Mouse (Mus musculus) kidney, postnatal 0 days (tissue): ENCODE measurements at regions not wholly inside any gene's neighbourhood (a gene's known extent, or its start where the extent isn't known, plus 50 kb on each side); places are given as distances from the start of the nearest gene placed in this dataset.

Source experiments
- ATAC-seq: fragments of 200-750 bp; cut with Nextera tagmentation; replicated peaks from 2 replicates; pipeline ENCODE4 v1.8.0; 2017; ENCODE audit warnings: low read depth, moderate number of reproducible peaks, moderate TSS enrichment, moderate library complexity; ENCODE audit not compliant: low FRiP score
- DNase-seq: peaks from one replicate; pipeline ENCODE4 v3.0.0-alpha.2; 2016; ENCODE audit warnings: low spot score
- H3K27ac ChIP-seq: fragments of 300-500 bp; sonication (generic); 2 replicates; pipeline ENCODE4 v1.5.1; 2014; ENCODE audit warnings: mild to moderate bottlenecking
- H3K27me3 ChIP-seq: fragments of 300-500 bp; sonication (generic); 2 replicates; pipeline ENCODE4 v1.6.1; 2014; ENCODE audit warnings: low read length, mixed read lengths; ENCODE audit not compliant: insufficient read depth
- H3K36me3 ChIP-seq: fragments of 300-500 bp; sonication (generic); 2 replicates; pipeline ENCODE4 v1.6.1; 2014; ENCODE audit warnings: low read length, mixed read lengths; ENCODE audit not compliant: insufficient read depth
- H3K4me1 ChIP-seq: fragments of 300-500 bp; sonication (generic); replicated peaks from 2 replicates; pipeline ENCODE4 v1.6.1; 2014; ENCODE audit warnings: antibody characterized with exemption, low read length, mixed read lengths; ENCODE audit not compliant: insufficient read depth
- H3K4me2 ChIP-seq: fragments of 300-500 bp; sonication (generic); 2 replicates; pipeline ENCODE4 v1.6.1; 2014; ENCODE audit warnings: mild to moderate bottlenecking, low read length, moderate library complexity, mixed read lengths
- H3K4me3 ChIP-seq: fragments of 300-500 bp; sonication (generic); replicated peaks from 2 replicates; pipeline ENCODE4 v1.5.1; 2014; ENCODE audit warnings: low read depth, low read length
- H3K9ac ChIP-seq: fragments of 300-500 bp; sonication (generic); 2 replicates; pipeline ENCODE4 v1.6.1; 2014; ENCODE audit warnings: low read depth, low read length
- H3K9me3 ChIP-seq: fragments of 300-500 bp; sonication (generic); replicated peaks from 2 replicates; pipeline ENCODE4 v1.6.1; 2016; ENCODE audit warnings: low read length, inconsistent platforms, mixed read lengths
- CTCF ChIP-seq: IDR thresholded peaks from 2 replicates; pipeline ENCODE4 v1.5.1; 2016; ENCODE audit warnings: antibody characterized with exemption, low read depth, mild to moderate bottlenecking, moderate library complexity
- WGBS: fragments of 180-500 bp; shearing (Covaris S2); extraction: QIAGEN DNeasy Blood & Tissue Kit; methylation state at CpG from one replicate; pipeline ENCODE4 v1.1.7; 2014; 5-methylcytosine and 5-hydroxymethylcytosine counted together

DNA sequence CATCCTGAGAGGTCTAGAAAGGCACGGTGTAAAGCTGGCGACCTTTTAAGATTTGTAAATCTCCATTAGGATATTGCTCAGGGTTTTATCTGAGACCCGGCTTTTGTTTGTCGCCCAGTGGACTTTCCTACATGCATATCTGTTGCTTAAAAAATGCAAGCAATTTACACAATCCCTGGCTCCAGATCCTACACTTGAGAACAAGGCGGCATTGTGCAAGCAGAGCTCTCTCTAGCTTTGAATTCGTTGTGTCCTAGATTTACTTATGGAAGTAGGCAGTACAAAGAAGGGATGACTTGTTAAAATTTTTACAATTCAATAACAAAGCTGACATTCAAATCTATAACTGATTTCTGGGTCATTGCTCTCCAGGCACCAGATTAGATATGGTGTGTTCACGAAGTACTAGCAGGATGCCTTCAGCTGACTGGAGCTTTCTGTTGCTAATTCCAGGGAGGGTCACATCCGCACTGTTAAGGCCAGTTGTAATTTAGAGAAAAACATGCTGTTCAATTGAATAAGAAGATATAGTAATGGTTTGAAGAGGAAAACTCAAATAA lies 62.2 kb upstream of the Teddm2 start:
- H3K27ac ChIP-seq, result no peak overlapping the region
- no peaks in the 10 kb centered on the region for H3K36me3 ChIP-seq
- no peak overlapping the region for H3K4me3 ChIP-seq
- TF ChIP-seq CTCF, result no peak
- peak; percentile 11 for DNase-seq
- ATAC-seq, result no peak
- no peak overlapping the region for H3K9ac ChIP-seq
- H3K27me3 ChIP-seq, result no peaks in the 10 kb centered on the region
- no peaks in the 10 kb centered on the region for H3K4me1 ChIP-seq
- no peaks in the 10 kb centered on the region for H3K9me3 ChIP-seq
- no peak overlapping the region for H3K4me2 ChIP-seq
- 70% methylated on average over 8 of the region's 8 CpGs for WGBS

DNA sequence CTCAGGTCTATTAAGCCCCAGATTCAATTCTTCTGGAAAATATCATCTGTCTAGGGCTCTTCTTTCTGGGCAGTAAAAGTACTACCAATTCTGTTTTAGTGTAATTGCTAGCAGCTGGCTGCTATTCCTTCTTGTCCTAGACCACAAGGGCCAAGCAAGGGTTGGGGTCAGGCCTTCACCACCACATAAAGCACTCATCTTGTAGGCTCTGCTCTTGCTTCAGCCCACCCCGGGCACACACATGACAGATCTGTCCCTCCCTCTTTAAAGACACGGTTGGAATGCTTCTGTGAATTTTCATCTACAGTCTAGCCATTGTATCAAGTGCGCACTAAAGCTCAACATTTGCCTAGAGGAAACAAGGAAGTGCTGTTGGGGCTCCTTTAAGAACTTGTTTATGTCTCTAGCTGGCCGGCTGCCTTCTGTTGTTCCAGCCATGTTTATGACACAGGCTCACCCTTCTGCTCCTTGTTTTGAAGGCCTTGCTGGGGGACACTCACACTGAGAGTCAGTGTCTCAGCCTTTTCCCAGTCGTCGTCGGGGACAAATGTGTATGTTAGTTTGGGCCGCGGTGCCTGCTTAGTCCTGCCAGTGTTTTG lies 63.8 kb upstream of the Teddm2 start:
- Histone ChIP-seq H3K4me1 (no peaks in the 10 kb centered on the region), H3K27ac (peak overlapping the region; percentile 36), H3K4me2 (no peak overlapping the region), H3K36me3 (no peaks in the 10 kb centered on the region), H3K4me3 (no peak overlapping the region), H3K27me3 (no peaks in the 10 kb centered on the region), H3K9ac (no peak overlapping the region), H3K9me3 (no peaks in the 10 kb centered on the region)
- WGBS, result 28% methylated on average over 9 of the region's 9 CpGs
- TF ChIP-seq CTCF, result no peak
- peak; percentile 83 for DNase-seq
- ATAC-seq, result no peak; the same call in 1 of the 2 replicates

DNA sequence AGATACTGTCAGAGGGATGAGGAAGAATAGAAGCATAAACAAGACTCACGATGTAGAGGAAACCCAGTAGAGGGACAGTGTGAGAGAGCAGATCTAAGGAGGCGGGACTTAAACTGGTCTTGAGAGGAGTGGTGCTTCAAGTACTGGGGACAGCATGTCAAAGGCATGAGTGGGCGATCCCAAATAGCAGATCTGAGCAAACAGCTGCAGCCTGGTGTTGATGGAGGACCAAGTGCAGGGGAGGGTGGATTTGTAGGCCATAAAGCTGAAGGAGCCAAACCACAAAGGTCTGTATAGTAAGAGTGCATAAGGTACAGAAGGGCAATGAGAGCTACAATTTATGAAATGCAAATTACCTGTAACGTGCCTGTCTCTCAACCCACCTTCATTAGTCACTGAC lies 69.4 kb upstream of the Teddm2 start:
- no peaks in the 10 kb centered on the region for H3K36me3 ChIP-seq
- no peak for TF ChIP-seq CTCF
- ATAC-seq, result no peak
- no peaks in the 10 kb centered on the region for H3K4me1 ChIP-seq
- H3K27ac ChIP-seq, result no peak overlapping the region
- H3K4me3 ChIP-seq, result no peak overlapping the region
- no peak overlapping the region for H3K9ac ChIP-seq
- no peaks in the 10 kb centered on the region for H3K9me3 ChIP-seq
- DNase-seq, result no peak
- WGBS, result 65% methylated on average over 4 of the region's 4 CpGs
- H3K27me3 ChIP-seq, result no peaks in the 10 kb centered on the region
- H3K4me2 ChIP-seq, result no peak overlapping the region

DNA sequence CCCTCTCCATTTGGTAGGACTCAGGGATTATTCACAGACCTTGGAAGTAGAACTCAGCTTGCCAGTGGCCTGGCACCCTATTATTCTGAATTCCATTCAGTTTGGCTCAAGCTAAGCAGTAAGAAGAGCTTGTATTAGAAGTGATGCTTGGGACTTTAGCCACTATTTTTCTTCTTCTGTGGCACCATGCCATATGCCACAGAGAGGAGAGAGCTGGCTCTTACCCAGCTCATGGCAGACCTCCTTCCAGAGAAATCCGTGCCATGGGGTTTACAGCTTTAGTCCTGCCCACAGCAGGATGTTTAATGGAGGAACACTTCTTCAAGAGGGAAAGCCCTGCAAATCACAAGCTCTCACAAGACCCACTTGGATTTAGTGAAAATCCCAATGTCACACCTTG lies 74.3 kb upstream of the Teddm2 start:
- no peaks in the 10 kb centered on the region for H3K36me3 ChIP-seq
- H3K4me2 ChIP-seq, result no peak overlapping the region

DNA sequence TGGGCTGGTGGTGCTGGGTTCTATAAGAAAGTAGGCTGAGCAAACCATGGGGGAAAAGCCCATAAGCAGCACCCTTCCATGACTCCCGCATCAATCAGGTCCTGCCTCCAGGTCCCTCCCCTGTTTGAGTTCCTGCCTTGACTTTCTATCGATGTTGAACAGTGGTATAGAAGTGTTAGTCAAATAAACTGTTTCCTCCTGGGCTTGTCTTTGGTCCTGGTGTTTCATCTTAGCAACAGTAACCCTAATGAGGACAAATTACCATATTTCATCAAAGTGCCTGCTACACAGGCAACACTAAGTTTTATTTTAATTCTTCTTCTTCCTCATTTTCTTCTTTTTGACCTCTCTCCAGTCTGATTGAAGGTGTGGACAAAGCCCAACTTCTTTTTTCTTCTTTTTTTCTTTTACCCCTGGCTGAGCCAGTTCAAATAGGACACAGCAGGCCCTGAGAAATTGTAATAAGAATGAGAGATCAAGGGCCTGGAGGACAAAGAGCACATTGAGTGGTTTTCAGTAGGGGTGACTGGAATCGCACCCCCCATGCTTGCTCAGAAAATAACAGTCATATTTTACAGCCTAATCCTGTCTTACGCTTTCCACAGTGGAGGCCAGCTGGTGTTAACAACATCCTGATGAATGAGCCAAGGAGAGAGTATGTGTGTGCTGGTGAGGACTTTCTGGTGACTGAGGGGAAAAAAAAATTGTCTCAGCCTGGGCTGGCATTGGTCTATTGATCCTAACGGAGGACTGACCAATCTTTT lies 78.1 kb upstream of the Teddm2 start:
- 53% methylated on average over 5 of the region's 5 CpGs for WGBS
- no peak overlapping the region for H3K9ac ChIP-seq
- peak; percentile 56 for DNase-seq
- no peaks in the 10 kb centered on the region for H3K27me3 ChIP-seq
- no peaks in the 10 kb centered on the region for H3K36me3 ChIP-seq
- H3K4me2 ChIP-seq, result no peak overlapping the region
- no peak for TF ChIP-seq CTCF
- H3K9me3 ChIP-seq, result no peaks in the 10 kb centered on the region
- no peak; the same call in 1 of the 2 replicates for ATAC-seq
- no peak overlapping the region for H3K4me3 ChIP-seq
- H3K4me1 ChIP-seq, result no peaks in the 10 kb centered on the region
- no peak overlapping the region for H3K27ac ChIP-seq

More for the DNA sequence above, 74.3 kb upstream of the Teddm2 start:
- Histone ChIP-seq H3K4me3 (no peak overlapping the region), H3K9ac (no peak overlapping the region), H3K27me3 (no peaks in the 10 kb centered on the region), H3K4me1 (no peaks in the 10 kb centered on the region), H3K9me3 (no peaks in the 10 kb centered on the region), H3K27ac (no peak overlapping the region)
- 75% methylated on average over 1 of the region's 1 CpGs for WGBS
- TF ChIP-seq CTCF, result no peak
- no peak for ATAC-seq
- no peak for DNase-seq

DNA sequence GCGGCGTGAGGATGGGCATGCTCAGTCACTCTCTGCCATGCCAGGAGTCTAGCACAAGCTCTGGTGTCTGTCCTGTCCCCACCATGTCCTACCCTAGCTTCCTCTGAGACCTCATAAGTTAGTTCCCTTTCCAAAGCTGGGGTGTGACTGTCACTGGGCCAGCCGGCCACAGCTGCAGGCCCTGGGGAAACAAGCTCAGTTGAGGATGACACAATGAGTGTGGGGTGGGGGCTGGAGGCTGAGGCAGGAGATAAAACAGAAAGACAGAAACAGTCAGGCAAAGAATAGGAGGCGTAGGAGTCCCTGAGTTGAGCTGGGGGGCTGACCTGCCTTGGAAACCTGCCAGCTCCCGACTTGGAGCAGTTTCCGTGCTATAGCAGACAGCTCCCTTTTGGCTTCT lies 80.9 kb upstream of the Teddm2 start:
- WGBS, result 50% methylated on average over 6 of the region's 6 CpGs
- ATAC-seq (no peak), DNase-seq (peak; percentile 29)
- no peaks in the 10 kb centered on the region for H3K9me3 ChIP-seq
- no peak overlapping the region for H3K9ac ChIP-seq
- no peak overlapping the region for H3K27ac ChIP-seq
- TF ChIP-seq CTCF, result no peak
- no peaks in the 10 kb centered on the region for H3K4me1 ChIP-seq
- no peak overlapping the region for H3K4me2 ChIP-seq
- H3K27me3 ChIP-seq, result no peaks in the 10 kb centered on the region
- H3K36me3 ChIP-seq, result no peaks in the 10 kb centered on the region
- H3K4me3 ChIP-seq, result no peak overlapping the region
